Mouse (Mus musculus): ENCODE measurements around the gene Scd2.
"Not testable (repeated sequence)": the region's sequence is repeated elsewhere in the genome, so short reads cannot be mapped to it uniquely, and the experiment has no call there.

Gene Scd2

DNA sequence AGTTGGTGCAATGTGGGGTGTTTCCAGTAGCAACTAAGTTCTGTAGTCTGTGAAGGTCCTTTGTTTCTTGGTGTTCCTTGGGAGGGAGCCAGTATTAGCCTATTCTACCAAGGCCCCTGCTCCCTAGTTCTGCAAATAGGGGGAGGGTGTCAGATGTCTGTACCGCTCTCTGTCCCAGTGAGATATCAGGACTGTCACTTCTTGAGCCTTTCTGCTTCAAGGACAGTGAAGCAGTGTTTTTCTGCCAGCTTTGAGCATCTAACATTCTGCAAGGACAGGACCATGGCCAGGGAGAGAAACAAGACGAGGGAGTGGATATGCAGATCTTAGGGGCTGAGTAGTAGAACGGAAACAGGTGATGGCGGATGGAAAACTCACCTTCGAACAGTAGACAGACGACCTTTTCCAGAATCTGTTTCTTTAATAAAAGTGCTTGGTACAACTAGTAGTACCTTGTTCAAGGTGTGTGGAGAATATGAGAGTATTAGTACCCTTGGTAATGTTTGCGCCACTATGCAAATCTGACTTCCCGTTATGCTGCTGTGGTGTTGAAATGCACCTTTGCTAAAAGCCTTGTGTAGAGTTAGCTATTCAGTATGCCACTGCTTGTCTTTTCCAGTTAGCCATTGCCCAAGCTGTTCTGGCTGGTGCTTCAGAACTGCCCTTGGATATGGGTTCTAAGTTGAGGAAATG lies 3.7 kb downstream of the Scd2 start:
- DNase-seq (ENCODE audit: low spot score in 2 of 2), result no peak

DNA sequence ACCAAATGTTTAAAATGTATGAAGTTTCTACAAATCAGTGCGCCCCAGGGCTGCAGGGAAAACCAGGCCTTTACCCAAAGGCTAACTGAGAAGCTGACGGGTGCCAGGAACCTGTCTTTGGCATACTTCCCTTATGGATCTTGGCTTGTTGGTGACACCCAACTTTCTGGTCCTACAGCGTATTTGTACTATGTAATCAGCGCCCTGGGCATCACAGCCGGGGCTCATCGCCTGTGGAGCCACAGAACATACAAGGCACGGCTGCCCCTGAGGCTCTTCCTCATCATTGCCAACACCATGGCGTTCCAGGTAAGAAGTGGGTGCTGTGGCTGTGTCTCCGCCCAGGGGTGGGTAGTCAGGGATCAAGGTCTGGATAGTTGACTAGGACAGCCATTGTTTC lies 4.4 kb downstream of the Scd2 start:
- no peak for DNase-seq (ENCODE audit: low spot score in 2 of 2)

DNA sequence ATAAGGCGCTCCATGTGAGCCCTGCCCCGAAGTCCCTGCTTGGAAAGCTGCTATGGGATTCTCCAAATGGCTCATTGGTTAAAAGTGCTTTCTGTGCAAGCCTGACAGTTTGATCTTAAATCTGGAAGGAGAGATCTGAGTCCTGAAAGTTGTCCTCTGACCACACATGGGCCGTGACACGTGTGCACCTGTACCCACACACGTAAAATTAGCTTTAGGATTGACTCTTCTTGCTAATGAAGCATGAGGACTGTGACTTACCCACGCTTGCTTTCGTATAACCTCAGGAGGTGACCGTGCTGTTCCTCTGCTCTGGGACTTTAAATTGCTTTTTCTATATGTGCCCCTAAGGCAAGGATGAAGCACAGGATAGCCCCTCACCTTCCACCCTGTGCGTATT lies 5.6 kb downstream of the Scd2 start:
- no peak for DNase-seq (ENCODE audit: low spot score in 2 of 2)

DNA sequence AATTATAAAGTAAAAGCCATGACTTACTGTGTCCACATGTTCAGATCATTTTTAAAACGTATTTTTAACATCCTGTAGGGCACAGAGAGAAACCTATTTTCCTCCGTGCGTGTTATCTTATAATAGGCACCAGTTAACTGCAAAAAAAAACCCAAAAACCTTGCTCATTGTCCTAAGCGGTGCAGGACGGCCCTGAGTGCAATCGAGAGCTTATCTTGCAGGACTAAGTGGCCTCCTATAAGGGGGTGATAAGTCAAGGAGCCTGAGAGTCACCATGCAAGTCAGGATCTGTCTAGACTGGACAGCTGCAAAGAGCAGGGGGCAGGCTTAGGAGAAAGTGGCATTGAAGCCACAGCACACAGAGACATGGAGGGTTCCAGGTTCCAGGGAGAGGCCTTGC lies 6.4 kb downstream of the Scd2 start:
- no peak for DNase-seq (ENCODE audit: low spot score in 2 of 2)

DNA sequence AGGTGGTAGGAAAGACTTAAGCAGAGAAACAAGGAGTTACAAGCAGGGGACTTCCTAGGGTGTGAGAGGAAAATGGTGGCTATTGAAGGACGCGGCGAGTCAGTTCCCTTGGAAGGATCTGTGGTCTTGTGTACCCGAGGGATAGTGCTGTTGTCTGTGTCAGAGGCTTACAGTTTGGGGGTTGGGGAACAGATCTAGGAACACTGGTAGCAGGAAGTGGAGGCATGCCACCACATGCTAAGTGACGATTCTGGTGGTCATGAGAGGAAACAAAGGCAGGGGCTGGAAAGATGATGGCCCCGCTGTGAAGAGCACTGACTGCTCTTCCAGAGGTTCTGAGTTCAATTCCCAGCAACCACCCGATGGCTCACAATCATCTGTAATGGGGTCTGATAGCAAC lies 7.0 kb downstream of the Scd2 start:
- no peak for DNase-seq (ENCODE audit: low spot score in 2 of 2)

DNA sequence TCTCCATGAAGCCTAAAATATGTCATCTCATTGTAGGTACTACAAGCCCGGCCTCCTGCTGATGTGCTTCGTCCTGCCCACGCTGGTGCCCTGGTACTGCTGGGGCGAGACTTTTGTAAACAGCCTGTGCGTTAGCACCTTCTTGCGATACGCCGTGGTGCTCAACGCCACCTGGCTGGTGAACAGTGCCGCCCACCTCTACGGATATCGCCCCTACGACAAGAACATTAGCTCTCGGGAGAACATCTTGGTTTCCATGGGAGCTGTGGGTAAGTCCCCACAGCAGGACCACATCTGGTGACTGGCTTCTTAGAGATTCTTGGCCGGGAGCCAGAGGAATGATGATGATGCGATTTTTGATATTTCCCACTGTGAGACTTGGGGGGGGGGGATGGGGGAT lies 7.7 kb downstream of the Scd2 start:
- no peak for DNase-seq (ENCODE audit: low spot score in 2 of 2)

DNA sequence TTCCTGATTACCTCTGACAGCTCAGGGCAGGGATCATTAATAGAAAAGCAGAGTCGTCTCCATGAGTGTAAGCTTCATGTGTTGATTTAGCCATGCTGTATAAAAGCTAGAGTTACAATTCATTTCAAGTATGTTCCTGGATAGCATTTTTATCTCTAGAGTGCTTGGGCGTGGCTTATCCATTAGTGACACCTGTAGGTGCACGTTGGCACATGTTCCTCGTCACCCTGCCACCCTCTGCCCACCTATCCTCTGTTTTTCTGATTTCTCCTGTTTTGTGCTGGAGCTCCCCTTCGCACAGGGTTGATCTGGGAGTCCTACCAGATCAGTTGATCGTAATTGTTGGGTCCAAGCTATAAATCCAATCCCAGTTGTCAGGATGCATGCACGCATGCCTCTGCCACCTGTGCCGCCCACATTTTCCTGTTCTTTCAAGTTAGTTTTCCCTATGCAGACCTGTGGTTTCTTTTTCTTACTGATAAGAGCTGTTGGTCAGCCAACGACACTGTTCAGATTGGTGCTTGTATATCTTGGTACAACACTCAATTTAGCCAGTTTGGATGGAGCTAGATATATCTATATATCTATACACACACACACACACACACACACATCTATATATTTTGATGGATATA lies 8.3 kb downstream of the Scd2 start:
- no peak for DNase-seq (ENCODE audit: low spot score in 2 of 2)

DNA sequence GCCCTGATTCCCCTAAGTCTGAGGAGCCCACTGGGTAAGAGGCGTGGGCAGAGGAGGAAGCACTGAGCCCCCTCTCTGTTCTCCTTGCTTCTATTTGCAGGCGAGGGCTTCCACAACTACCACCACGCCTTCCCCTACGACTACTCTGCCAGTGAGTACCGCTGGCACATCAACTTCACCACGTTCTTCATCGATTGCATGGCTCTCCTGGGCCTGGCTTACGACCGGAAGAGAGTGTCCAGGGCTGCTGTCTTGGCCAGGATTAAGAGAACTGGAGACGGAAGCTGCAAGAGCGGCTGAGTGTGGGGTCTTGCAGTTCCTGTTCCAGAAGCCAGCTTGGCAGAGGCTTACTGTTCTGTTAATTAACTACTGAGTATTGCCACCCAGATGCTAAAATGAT lies 9.4 kb downstream of the Scd2 start:
- no peak for DNase-seq (ENCODE audit: low spot score in 2 of 2)

DNA sequence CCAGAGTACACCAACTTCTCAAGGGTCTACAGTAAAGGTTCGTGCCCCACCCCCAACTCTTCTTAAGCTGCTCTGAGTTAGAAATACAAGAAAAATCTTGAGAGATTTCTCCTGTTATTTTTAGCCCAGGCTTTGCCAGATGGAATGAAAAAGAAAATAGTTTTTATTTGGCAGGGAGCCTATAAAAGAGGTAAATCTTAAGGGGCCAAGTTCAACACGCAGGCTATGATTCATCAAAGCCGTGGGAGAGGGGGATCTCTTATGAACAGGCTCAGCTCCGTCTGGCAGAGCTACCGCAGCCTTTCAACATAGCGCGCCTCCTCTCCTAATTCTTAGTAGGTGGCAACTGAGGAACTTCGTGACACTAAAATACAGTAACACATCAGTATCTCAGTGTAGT lies 10.0 kb downstream of the Scd2 start:
- no peak for DNase-seq (ENCODE audit: low spot score in 2 of 2)

DNA sequence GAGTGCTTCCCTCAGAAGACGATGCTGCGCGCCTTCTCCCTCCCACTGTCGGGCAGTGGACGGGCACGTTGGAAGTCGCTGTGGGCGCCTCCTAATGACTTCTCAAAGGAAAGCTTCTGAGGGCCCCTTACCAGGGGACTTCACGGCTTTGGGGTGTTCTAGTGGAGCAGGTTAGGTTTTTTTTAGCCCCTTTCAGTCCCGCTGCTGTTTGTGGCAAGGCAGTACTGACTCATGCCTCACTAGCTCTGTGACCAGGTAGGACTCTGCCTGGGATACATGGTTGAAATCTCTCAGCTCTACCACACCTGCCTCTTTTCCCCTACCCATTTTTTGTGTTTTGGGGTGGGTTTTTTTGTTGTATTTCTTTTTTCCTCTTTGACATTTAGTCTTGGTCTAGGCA lies 10.9 kb downstream of the Scd2 start:
- DNase-seq (ENCODE audit: low spot score in 2 of 2), result no peak

DNA sequence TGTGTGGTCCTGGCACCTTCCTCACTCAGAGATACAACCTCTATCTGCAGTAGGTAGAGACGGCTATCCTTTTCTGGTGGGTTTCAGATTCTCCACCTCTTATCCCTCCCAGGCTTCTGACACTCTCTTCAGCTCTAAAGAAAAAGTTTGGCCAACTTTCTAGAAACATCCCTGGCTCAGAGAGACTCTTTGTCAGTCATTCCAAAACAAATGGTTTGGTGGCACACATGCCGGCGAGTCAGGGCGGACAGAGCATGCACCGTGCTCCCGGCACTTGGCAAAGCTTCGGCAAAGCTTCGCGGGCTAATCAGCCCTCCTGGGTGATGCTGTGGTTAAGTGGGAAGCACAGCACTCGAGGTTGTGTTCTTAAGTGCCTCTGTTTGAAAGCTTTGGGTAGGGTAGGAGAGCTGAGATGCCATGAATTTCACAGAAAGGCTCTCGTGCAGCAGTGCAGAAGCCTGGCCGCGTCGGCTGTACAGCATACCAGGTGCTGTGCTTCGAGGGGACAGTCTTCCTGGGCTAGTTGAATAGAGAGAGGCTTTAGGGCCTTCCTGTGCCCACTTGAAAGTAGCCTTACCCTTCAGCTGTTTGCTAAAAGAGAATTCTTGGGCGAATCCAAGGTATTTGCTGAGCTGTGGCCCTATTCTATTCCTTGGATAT lies 11.5 kb downstream of the Scd2 start:
- DNase-seq (ENCODE audit: low spot score in 2 of 2), result no peak

DNA sequence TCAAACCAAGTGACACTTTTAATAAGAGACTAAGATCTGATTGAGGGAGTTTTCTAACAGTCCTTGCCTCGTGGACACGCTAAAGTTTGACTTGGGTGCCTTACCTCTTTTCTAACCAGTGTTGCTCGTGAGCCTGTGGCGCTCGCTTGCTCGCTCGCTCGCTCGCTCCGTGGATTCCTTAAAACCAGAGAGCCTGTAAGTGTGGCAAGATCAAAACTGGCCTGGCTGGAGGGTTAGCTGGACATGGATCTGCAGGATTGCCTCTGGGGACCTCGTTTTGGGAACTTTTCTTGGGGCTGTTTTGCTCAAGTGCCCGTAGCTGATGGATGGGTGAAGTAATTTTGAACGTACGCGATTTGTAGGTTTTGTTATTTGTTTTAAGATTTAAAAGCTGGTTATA lies 12.2 kb downstream of the Scd2 start:
- DNase-seq (ENCODE audit: low spot score in 2 of 2), result no peak

DNA sequence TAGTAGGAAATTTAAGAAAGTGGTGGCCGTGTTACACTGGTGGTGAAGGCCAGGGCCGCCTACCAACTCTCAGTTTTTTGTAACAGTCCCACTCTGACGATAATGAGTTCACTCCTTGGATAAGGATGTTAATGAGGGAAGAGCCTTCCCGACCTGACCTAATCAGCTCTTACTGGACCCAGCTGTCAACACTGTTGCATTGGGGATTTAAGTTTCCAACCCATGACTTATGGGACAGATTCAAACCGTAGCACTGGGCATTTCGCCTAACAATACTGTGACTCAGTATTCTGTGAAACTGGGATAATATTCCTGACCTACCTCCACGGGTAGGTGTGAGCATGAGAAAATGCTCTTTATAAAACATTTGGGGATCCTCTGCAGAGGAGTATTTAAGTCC lies 12.7 kb downstream of the Scd2 start:
- no peak for DNase-seq (ENCODE audit: low spot score in 2 of 2)

DNA sequence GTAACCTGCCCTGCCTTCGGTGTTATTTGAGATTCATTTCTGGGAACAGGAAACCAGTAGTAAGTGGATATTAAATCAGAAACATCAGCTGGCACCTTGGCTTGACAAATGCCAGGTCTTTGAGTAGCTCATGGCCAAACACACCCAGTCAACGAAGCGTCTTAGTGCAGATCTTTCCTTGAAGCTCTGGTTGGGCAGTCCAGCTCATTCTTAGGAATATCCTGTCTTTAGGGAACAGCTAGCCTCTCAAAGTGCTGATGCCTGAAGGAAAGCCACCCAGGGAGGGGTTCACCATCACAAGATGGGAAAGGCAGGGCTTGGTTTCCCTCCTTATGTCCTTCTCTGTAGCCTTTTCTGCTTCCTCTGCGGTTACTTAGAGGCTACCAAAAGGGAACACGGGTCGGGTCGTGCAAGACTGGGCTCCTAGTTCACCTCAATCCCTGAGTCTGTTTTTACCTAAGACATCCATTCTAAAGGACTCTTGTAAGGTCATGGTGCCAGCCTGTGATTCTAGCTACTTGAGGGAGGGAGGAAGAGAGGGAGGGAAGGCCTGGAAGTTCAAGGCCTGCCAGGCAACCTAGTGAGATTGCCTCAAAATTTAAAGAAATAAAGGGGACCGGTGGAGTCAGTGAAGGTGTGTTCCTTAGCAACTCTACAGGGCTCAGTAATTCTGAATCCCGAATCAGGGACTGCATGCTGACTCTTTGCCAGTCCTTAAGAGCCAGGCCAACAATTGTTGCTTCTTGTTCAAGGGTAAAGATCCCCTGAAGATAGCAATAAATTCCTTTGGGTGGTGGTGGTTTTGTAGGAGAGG lies 13.8 kb downstream of the Scd2 start:
- no peak for DNase-seq (ENCODE audit: low spot score in 2 of 2)

DNA sequence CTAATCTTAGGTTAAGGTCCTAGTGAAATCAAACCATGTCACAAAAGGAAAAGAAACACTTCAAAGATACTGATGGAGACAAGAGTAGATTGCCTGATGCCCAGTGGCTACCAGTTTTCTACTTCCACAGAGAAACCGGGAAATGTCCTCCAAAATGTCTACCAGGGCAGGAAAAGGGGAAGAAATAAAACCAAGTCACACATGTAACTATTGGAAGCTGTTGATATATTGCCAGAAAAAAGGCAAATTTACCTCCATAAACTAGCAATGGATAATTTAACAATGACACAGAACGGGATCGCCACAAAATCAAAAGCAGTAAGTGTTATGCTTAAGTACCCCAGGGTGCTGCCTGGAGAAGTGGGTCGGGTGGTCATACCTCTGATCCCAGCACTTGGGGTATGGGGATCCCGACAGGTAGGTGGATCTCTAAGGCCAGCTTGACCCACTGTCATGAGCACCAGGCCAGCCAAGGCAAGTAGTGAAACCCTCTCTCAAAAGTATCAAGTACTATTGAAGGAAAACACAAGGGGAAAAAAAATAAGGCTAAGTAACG lies 14.5 kb downstream of the Scd2 start:
- DNase-seq (ENCODE audit: low spot score in 2 of 2), result no peak

DNA sequence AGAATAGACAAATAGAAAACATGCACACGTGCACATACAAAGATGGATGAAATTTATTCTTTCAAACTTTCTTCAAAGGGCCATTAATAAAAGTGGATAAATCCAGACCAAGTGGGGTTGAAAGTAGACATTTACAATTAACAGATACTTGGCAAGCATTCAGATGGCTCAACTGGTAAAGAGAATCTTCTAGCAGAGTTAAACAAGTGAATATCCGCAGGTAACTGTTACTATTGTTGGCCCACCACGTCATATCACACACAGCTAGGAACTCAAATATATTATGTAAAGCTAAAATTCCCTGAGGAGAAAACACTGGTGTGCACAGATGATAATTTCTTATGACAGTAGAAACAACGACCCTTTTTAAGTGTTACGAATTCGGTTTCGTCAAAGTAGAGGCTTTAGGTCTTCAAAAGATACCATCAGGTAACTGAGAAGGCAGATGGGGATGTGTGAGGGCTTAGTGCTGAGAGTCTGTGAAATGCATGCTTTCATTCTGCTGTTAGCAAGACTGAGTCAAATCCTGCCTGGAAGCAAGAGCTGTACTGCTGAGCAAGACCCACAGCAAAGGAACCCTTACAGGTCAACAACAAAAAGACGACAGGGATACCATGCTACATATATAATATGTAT lies 15.3 kb downstream of the Scd2 start:
- no peak for DNase-seq (ENCODE audit: low spot score in 2 of 2)

DNA sequence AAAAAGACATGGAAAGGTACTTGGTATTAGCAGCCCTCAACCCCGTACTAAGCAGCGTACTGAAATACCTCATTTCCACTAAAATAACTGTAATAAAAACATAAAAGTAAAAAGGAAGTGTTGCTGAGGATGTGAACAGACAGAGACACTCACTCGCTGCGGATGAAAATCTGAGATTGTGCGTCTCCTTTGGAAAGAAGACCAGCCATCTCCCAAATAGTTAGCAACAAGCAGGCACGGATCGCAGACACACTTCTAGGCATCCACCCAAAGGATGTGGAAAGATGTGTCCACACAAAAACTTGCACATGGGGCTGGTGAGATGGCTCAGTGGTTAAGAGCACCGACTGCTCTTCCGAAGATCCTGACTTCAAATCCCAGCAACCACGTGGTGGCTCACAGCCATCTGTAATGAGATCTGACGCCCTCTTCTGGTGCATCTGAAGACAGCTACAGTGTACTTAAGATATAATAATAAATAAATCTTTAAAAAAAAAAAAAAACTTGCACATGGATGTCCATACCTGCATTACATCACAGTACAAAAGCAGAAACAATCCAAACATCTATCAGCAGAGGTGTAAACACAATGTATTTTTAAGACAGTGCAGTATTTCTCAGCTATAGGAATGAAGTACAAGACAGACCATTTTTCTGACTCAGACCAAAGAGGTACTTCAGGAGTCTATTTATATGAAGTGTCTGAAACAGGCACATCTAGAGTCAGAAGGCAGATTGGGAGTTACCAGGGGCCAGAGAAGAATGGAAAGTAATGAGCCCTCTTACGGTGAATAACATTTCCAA lies 16.1 kb downstream of the Scd2 start:
- DNase-seq (ENCODE audit: low spot score in 2 of 2), result no peak

DNA sequence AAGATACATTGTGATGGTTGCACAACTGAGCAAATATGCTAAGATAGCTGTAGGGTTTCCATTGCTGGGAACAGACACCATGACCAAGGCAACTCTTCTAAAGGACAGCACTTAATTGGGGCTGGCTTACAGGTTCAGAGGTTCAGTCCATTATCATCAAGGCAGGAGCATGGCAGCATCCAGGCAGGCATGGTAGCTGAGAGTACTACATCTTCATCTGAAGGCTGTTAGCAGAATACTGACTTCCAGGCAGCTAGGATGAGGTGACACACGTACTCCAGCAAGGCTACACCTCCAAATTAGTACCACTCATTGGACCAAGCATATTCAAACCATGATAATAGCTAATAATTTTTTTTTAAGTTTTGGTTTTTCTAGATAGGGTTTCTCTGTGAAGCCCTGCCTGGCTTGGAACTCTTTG lies 16.7 kb downstream of the Scd2 start:
- not testable (repeated sequence) for DNase-seq (ENCODE audit: low spot score in 2 of 2)

DNA sequence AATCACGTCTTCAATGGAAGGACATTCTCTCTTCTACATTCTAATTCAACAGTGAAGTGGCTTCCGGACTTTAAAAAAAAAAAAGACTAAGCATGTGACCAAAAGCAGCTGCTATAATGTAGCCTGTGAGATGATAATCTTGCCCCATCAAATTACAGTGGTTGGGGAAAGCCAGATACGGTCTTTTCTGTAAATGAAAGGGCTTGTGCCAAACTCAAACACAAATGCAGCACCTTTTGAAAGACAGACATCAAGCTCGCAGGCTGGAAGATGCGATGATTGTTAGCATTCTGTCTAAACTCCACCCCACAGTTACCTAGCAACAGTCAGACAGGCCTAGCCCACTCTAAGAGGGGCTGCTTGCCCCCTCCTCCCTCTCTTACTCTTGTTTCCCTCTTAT lies 17.3 kb downstream of the Scd2 start:
- no peak for DNase-seq (ENCODE audit: low spot score in 2 of 2)

DNA sequence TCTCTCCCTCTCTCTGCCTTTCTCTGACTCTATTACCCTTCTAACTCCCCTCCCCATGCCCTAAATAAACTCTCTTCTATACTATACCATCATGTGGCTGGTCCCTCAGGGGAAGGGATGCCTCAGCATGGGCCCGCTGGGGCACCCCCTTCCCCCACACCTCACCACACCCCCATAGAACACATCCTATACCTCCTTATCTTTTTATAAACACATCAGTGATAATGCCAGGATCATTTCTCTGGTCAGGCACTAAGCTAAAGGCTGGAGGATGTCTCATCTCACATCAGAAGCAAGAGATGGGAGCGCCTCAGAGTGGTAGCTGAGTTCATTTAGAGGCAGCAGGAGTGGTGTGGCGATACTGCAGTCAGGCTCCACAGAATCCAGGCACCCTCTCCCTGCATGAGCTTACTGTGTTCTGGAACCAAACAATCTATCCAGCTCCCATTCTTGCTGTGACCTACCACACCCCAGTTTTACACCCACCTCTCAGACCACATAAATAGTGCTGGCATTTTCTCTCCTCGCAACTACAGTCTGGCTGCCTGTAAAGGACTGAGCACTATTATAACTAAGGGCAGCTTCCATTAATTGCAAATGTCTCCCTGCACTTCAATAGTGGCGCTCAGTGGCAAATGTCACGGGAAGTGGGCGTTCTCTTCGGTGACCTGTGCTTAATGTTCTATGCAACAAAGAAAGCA lies 18.0 kb downstream of the Scd2 start:
- no peak for DNase-seq (ENCODE audit: low spot score in 2 of 2)
